Mouse (Mus musculus): ENCODE measurements at regions not wholly inside any gene's neighbourhood (a gene's known extent, or its start where the extent isn't known, plus 50 kb on each side); places are given as distances from the start of the nearest gene placed in this dataset.

DNA sequence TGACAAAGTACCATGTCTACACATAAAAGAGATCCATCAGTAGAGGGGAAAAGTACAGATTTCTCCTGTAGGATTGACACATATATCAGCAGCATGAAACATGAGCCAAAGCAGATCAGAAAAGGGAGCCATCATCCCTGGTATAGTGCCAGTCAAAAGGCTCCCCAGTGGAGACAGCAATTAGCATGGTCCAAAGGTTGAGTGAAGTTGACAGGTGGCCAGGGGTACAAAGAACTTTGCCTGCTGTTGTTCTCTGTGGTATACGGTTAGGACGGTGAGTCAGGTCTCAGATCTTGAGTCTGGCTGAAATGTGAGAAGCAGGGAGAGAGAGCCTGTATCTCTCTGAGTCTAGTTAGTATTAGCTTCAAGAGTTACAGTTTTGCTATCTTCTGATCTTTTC, 324.7 kb upstream of the Lcorl start:
- H3K36me3 ChIP-seq (replicated peaks; ENCODE audit: insufficient read depth, low read length): no peaks in the 10 kb centered on the region
- H3K27ac ChIP-seq (ENCODE audit: low read depth): no peak overlapping the region
- no peak overlapping the region for H3K4me3 ChIP-seq (ENCODE audit: low read depth, low read length)
- H3K9ac ChIP-seq (replicated peaks): no peak overlapping the region
- ATAC-seq (peak; percentile 66), DNase-seq (no peak)
- H3K9me3 ChIP-seq (ENCODE audit: low read length): no peaks in the 10 kb centered on the region
- 54% methylated on average over 2 of the region's 2 CpGs for WGBS (ENCODE audit: insufficient replicate concordance)
- no peak overlapping the region for H3K4me2 ChIP-seq (ENCODE audit: low read depth, low read length)
- TF ChIP-seq EP300 (IDR thresholded peaks at IDR 0.05; ENCODE audit: low read depth): no peak
- no peak for TF ChIP-seq CTCF (IDR thresholded peaks at IDR 0.05; ENCODE audit: low read depth)
- H3K4me1 ChIP-seq (ENCODE audit: insufficient read depth): no peaks in the 10 kb centered on the region
- H3K27me3 ChIP-seq (ENCODE audit: insufficient read depth, low read length): no peaks in the 10 kb centered on the region

DNA sequence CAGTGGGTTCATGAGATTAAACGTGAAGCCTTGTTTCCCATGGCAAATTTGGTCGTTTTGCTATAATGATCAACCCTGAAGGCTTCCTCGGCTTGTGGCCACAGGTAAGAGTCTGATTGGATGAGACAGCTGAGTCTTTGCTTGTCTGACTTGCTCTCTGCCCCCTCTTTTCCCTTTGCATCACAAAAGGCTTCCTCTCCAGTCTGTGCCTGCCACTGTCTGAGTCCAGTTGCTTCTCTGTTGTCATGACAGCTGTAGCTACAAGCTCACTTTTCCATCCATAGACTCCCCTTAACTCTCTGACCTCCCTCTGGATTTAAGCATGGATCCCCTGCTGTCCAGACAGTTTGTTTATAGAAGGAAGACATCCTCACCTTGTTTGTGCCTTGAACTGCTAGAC, 314.9 kb upstream of the Lcorl start:
- no peak overlapping the region for H3K27ac ChIP-seq (ENCODE audit: low read depth)
- no peak overlapping the region for H3K4me3 ChIP-seq (ENCODE audit: low read depth, low read length)
- no peaks in the 10 kb centered on the region for H3K27me3 ChIP-seq (ENCODE audit: insufficient read depth, low read length)
- no peaks in the 10 kb centered on the region for H3K9me3 ChIP-seq (ENCODE audit: low read length)
- ATAC-seq (no peak), DNase-seq (no peak)
- H3K4me2 ChIP-seq (ENCODE audit: low read depth, low read length): no peak overlapping the region
- 62% methylated on average over 3 of the region's 3 CpGs for WGBS (ENCODE audit: insufficient replicate concordance)
- H3K36me3 ChIP-seq (replicated peaks; ENCODE audit: insufficient read depth, low read length): no peaks in the 10 kb centered on the region
- H3K9ac ChIP-seq (replicated peaks): no peak overlapping the region
- no peaks in the 10 kb centered on the region for H3K4me1 ChIP-seq (ENCODE audit: insufficient read depth)
- TF ChIP-seq EP300 (IDR thresholded peaks at IDR 0.05; ENCODE audit: low read depth) (no peak), CTCF (IDR thresholded peaks at IDR 0.05; ENCODE audit: low read depth) (no peak)

DNA sequence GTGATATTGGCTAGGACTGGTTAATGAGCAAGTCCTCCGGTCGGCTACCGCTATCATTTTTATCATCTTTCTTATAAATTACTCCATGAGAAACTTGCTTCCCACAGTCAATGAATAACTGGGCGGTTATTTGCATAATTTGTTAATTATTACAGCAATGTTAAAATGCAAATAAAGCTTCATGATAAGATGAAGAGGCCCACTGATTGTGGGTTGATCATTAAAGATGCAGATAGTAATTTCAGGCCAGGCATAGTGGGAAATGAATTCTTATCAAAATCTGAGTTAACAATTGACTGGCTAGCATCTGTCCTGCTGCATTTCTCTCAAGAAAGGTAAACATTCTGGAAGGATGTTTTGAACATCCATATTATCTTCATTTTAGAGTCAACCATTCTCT, 303.4 kb upstream of the Lcorl start:
- Histone ChIP-seq H3K4me1 (ENCODE audit: insufficient read depth) (no peaks in the 10 kb centered on the region), H3K27ac (ENCODE audit: low read depth) (no peak overlapping the region), H3K4me2 (ENCODE audit: low read depth, low read length) (no peak overlapping the region), H3K36me3 (replicated peaks; ENCODE audit: insufficient read depth, low read length) (no peaks in the 10 kb centered on the region), H3K9ac (replicated peaks) (no peak overlapping the region), H3K4me3 (ENCODE audit: low read depth, low read length) (no peak overlapping the region), H3K9me3 (ENCODE audit: low read length) (no peaks in the 10 kb centered on the region), H3K27me3 (ENCODE audit: insufficient read depth, low read length) (no peaks in the 10 kb centered on the region)
- DNase-seq (no peak), ATAC-seq (no peak)
- 79% methylated on average over 4 of the region's 4 CpGs for WGBS (ENCODE audit: insufficient replicate concordance)
- TF ChIP-seq CTCF (IDR thresholded peaks at IDR 0.05; ENCODE audit: low read depth) (no peak), EP300 (IDR thresholded peaks at IDR 0.05; ENCODE audit: low read depth) (no peak)

DNA sequence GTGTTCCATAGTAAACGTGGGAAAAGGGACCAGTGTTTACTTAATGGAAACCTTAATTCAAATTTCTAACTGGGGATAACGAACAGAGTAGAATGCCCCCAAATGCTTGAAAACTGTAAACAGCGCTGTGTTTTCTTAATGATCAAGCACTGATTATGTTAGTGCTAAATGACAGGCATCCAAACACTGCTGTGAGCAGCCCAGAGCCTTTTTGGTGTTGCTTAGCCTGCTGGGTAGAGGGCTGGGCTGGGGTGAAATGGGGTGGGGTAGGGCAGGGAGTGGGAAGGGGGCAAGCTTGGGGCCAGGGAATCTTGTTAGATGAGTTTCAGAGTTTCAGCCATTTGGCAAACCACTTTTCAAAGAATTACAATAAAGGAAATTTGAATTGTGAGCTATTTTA, 294.6 kb upstream of the Lcorl start:
- ATAC-seq (no peak), DNase-seq (no peak)
- Histone ChIP-seq H3K27me3 (ENCODE audit: insufficient read depth, low read length) (no peaks in the 10 kb centered on the region), H3K4me1 (ENCODE audit: insufficient read depth) (no peaks in the 10 kb centered on the region), H3K36me3 (replicated peaks; ENCODE audit: insufficient read depth, low read length) (no peaks in the 10 kb centered on the region), H3K27ac (ENCODE audit: low read depth) (no peak overlapping the region), H3K9ac (replicated peaks) (no peak overlapping the region), H3K4me3 (ENCODE audit: low read depth, low read length) (no peak overlapping the region), H3K4me2 (ENCODE audit: low read depth, low read length) (no peak overlapping the region), H3K9me3 (ENCODE audit: low read length) (no peaks in the 10 kb centered on the region)
- WGBS (ENCODE audit: insufficient replicate concordance): 43% methylated on average over 3 of the region's 3 CpGs
- TF ChIP-seq CTCF (IDR thresholded peaks at IDR 0.05; ENCODE audit: low read depth) (no peak), EP300 (IDR thresholded peaks at IDR 0.05; ENCODE audit: low read depth) (no peak)

DNA sequence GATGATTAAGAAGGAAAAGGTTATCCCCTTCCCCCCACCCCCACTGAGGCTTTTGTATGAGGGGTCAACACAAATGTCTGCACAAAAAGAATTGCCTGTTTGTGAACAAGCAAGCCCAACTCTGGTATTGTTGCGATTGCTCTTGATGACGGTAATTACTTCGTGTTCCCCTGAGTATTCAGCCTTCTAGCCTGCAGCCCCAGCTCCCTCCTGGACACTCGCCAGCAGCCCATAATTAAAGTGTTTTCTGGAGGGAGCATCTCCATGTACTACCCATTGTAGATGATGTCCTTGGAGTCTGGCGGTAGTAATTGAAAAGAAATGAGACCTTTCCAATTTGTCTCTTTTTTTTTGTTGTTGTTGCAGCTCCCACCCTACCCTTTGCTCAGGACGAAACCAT, 293.4 kb upstream of the Lcorl start:
- Histone ChIP-seq H3K4me2 (ENCODE audit: low read depth, low read length) (no peak overlapping the region), H3K4me1 (ENCODE audit: insufficient read depth) (no peaks in the 10 kb centered on the region), H3K4me3 (ENCODE audit: low read depth, low read length) (no peak overlapping the region), H3K36me3 (replicated peaks; ENCODE audit: insufficient read depth, low read length) (no peaks in the 10 kb centered on the region), H3K9ac (replicated peaks) (no peak overlapping the region), H3K27me3 (ENCODE audit: insufficient read depth, low read length) (no peaks in the 10 kb centered on the region), H3K27ac (ENCODE audit: low read depth) (no peak overlapping the region), H3K9me3 (ENCODE audit: low read length) (no peaks in the 10 kb centered on the region)
- no peak for TF ChIP-seq EP300 (IDR thresholded peaks at IDR 0.05; ENCODE audit: low read depth)
- no peak for TF ChIP-seq CTCF (IDR thresholded peaks at IDR 0.05; ENCODE audit: low read depth)
- 68% methylated on average over 6 of the region's 6 CpGs for WGBS (ENCODE audit: insufficient replicate concordance)
- DNase-seq (no peak), ATAC-seq (no peak)

DNA sequence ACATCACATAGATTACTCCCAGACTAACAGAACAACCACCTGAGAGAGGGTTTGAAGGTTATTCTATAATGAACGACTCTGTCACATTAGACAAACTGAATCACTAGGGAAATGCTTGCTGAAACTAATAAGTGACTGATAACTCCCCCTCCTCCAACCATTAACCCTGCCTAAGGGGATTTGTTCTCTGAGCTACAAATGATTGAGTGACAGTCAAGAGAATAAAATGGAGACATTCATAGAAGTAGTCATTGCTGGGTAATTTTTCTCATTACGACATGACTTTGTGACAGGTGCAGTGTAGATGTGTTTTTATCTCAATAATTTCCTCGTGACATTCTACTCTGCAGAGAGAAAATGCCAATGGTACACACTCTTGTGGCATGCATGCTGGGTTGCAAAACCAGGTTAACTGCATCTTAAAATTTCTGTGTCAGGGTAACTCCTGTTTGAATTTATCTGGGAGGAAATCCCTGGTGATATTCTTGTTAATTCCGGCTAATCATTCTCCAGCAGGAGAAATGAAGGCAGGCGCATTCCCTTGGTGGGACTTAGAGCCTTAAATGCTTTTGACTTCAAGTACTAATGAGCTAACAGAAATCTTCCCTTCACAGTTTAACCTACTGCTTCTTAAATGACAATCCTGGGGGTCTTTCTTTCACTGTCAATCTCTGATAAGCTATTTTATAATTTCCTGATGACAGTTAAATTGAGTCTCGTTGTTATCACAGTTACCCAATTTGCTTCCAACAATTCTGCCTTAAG, 292.6 kb upstream of the Lcorl start:
- 69% methylated on average over 6 of the region's 6 CpGs for WGBS (ENCODE audit: insufficient replicate concordance)
- Histone ChIP-seq H3K9me3 (ENCODE audit: low read length) (no peaks in the 10 kb centered on the region), H3K27me3 (ENCODE audit: insufficient read depth, low read length) (no peaks in the 10 kb centered on the region), H3K36me3 (replicated peaks; ENCODE audit: insufficient read depth, low read length) (no peaks in the 10 kb centered on the region), H3K27ac (ENCODE audit: low read depth) (no peak overlapping the region), H3K4me2 (ENCODE audit: low read depth, low read length) (no peak overlapping the region), H3K4me1 (ENCODE audit: insufficient read depth) (no peaks in the 10 kb centered on the region), H3K4me3 (ENCODE audit: low read depth, low read length) (no peak overlapping the region), H3K9ac (replicated peaks) (no peak overlapping the region)
- ATAC-seq: no peak
- DNase-seq: no peak
- no peak for TF ChIP-seq CTCF (IDR thresholded peaks at IDR 0.05; ENCODE audit: low read depth)

DNA sequence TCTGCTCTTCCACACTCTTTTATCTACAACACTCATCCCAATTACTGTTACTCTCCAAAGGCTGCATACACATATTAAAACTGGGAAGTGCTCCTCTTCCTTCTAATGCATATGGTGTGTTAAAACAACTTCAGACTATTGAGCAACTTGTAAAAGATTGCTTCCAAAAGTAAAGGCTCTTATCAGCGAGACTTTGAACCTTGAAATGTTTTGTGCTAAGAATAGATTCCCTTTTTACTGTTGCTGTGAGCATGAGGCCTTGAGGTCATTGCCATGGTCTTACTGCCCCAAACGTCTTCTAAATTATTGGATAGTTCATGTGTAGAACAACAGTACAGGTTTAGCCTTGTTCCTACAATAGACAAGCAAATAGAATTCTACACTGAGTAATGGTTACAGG, 281.6 kb upstream of the Lcorl start:
- WGBS (ENCODE audit: insufficient replicate concordance): 37% methylated on average over 2 of the region's 2 CpGs

More for the DNA sequence above, 281.6 kb upstream of the Lcorl start:
- Histone ChIP-seq H3K4me3 (ENCODE audit: low read depth, low read length) (no peak overlapping the region), H3K9me3 (ENCODE audit: low read length) (no peaks in the 10 kb centered on the region), H3K4me1 (ENCODE audit: insufficient read depth) (no peaks in the 10 kb centered on the region), H3K27me3 (ENCODE audit: insufficient read depth, low read length) (no peaks in the 10 kb centered on the region), H3K27ac (ENCODE audit: low read depth) (no peak overlapping the region), H3K9ac (replicated peaks) (no peak overlapping the region), H3K4me2 (ENCODE audit: low read depth, low read length) (no peak overlapping the region), H3K36me3 (replicated peaks; ENCODE audit: insufficient read depth, low read length) (no peaks in the 10 kb centered on the region)
- ATAC-seq: no peak
- DNase-seq: no peak
- no peak for TF ChIP-seq EP300 (IDR thresholded peaks at IDR 0.05; ENCODE audit: low read depth)
- TF ChIP-seq CTCF (IDR thresholded peaks at IDR 0.05; ENCODE audit: low read depth): no peak

Data from liver, postnatal 0 days (tissue).